Mouse (Mus musculus) midbrain, embryonic 14.5 days (tissue): ENCODE data around the gene Neurl1b. TPM values are rescaled to one million over a fixed set of nuclear protein-coding genes. Genes with fewer than 3 reads are reported as not detected.

ENCODE experiments used
- ATAC-seq: fragments of 200-750 bp; cut with Nextera tagmentation; 2 replicates; pipeline ENCODE4 v1.8.0; 2017; ENCODE audit warnings: moderate number of reproducible peaks, moderate library complexity; ENCODE audit not compliant: low FRiP score, low TSS enrichment
- DNase-seq: peaks from one replicate; pipeline ENCODE4 v3.0.0-alpha.2; 2015
- H3K27ac ChIP-seq: fragments of 300-500 bp; sonication (generic); replicated peaks from 2 replicates; pipeline ENCODE4 v1.5.1; 2014; ENCODE audit warnings: mild to moderate bottlenecking, low read depth, low read length, moderate library complexity
- H3K27me3 ChIP-seq: fragments of 300-500 bp; sonication (generic); 2 replicates; pipeline ENCODE4 v1.6.1; 2014; ENCODE audit warnings: low read length, control low read depth, mixed read lengths; ENCODE audit not compliant: control insufficient read depth, insufficient read depth
- H3K36me3 ChIP-seq: fragments of 300-500 bp; sonication (generic); 2 replicates; pipeline ENCODE4 v1.6.1; 2014; ENCODE audit warnings: low read length, control low read depth; ENCODE audit not compliant: control insufficient read depth, insufficient read depth
- H3K4me1 ChIP-seq: fragments of 300-500 bp; sonication (generic); 2 replicates; pipeline ENCODE4 v1.6.1; 2014; ENCODE audit warnings: mild to moderate bottlenecking, antibody characterized with exemption, low read length, control low read depth; ENCODE audit not compliant: control insufficient read depth, insufficient read depth
- H3K4me2 ChIP-seq: fragments of 300-500 bp; sonication (generic); 2 replicates; pipeline ENCODE4 v1.6.1; 2014; ENCODE audit warnings: mild to moderate bottlenecking, low read length, moderate library complexity
- H3K4me3 ChIP-seq: fragments of 300-500 bp; sonication (generic); replicated peaks from 2 replicates; pipeline ENCODE4 v1.5.1; 2014; ENCODE audit warnings: low read depth, low read length
- H3K9ac ChIP-seq: fragments of 300-500 bp; sonication (generic); replicated peaks from 2 replicates; pipeline ENCODE4 v1.6.1; 2014; ENCODE audit warnings: mild to moderate bottlenecking, low read length, moderate library complexity
- H3K9me3 ChIP-seq: fragments of 300-500 bp; sonication (generic); 2 replicates; pipeline ENCODE4 v1.6.1; 2016; ENCODE audit warnings: low read length, control low read depth, mixed read lengths; ENCODE audit not compliant: control insufficient read depth
- WGBS: fragments of 180-500 bp; shearing (Covaris S2); extraction: QIAGEN DNeasy Blood & Tissue Kit; methylation state at CpG from one replicate; pipeline ENCODE4 v1.1.7; 2014; 5-methylcytosine and 5-hydroxymethylcytosine counted together
- polyA plus RNA-seq: library from polyadenylated mRNA; unstranded; fragments of >200 nt; fragmentation: Nextera tagmentation; extraction: Ambion mirVana; gene quantifications from 2 replicates; pipeline ENCODE4 v1.2.1, GENCODE M21; 2014

Gene Neurl1b
- polyA plus RNA-seq, 1 experiment from 2014 or later, result 1.6 TPM

DNA sequence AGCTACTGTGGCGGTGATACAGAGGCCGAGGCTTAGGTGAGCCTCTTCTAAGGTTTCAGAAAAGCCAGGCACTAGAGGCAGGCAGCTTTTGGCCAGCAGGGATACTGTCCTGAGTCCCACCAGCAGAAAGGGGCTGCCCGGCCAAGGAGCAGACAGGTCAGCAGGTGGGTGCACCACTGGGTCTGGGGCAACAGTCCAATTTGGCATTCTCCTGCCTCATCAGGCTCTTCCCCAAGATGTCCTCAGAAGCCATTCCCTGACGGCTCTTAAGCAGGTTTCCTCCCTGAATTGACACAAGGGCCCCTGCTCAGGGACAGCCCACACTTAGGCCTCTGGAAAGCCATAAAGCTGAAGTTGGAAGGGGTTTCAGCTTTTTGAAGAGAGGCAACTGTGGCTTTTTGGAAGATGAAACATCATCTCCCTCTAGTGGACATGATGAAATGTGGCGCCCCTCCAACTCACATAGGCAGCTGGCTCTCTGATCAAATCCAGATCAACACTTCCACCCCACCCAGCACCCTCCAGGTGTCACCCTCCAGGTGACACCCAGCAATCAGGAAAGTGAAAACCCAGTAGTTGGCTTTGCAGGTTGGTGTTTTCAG is 37.8 kb downstream of the Neurl1b start:
- DNase-seq, result peak; percentile 82
- Histone ChIP-seq H3K4me2 (no peak overlapping the region), H3K9ac (no peak overlapping the region), H3K4me3 (no peak overlapping the region), H3K27me3 (no peaks in the 10 kb centered on the region), H3K9me3 (no peaks in the 10 kb centered on the region), H3K36me3 (no peaks in the 10 kb centered on the region), H3K27ac (no peak overlapping the region), H3K4me1 (no peaks in the 10 kb centered on the region)
- WGBS, result 58% methylated on average over 5 of the region's 5 CpGs
- no peak for ATAC-seq

DNA sequence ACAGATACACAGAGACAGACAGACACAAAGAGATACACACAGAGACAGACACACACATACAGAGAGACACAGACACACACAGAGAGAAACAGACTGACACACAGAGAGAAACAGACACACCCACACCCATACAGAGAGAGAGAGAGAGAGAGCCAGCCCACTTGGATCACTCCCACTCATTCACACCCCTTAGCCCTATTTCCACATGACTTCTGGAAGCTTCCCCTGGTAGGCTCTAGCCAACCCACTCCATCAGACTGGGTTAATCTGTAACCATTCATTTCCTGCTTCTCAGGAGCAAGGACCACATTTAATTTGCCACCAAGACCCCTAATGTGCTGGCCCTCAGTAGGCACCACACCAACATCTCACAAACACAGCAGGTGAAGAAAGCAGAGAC is 42.9 kb downstream of the Neurl1b start:
- DNase-seq (no peak), ATAC-seq (no peak)
- no peaks in the 10 kb centered on the region for H3K27me3 ChIP-seq
- no peak overlapping the region for H3K4me3 ChIP-seq
- no peaks in the 10 kb centered on the region for H3K9me3 ChIP-seq
- H3K9ac ChIP-seq, result no peak overlapping the region
- no peaks in the 10 kb centered on the region for H3K36me3 ChIP-seq
- no peak overlapping the region for H3K27ac ChIP-seq
- no peak overlapping the region for H3K4me2 ChIP-seq
- no peaks in the 10 kb centered on the region for H3K4me1 ChIP-seq

DNA sequence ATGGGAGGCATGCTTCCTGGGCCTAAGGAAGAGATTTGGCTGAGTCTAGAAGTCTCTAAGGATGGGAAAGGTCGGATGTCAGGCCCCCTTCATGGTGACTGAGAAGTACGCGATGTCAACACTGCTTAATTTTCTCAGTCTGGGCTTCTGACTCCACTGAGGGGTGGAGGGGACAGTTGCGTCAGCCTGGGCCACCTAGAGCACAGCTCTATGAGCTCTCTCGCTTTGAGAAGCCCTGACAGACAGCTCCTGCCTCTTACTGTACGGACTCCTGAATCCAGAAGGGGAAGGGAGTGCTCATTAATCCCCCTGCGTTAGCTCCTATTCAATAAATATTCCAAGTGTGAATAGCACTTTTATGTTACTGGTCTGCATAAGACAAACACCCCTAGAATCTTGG is 43.4 kb downstream of the Neurl1b start:
- Histone ChIP-seq H3K36me3 (no peaks in the 10 kb centered on the region), H3K27me3 (no peaks in the 10 kb centered on the region), H3K4me1 (no peaks in the 10 kb centered on the region), H3K4me2 (no peak overlapping the region), H3K27ac (no peak overlapping the region), H3K9ac (no peak overlapping the region), H3K4me3 (no peak overlapping the region), H3K9me3 (no peaks in the 10 kb centered on the region)
- WGBS, result 68% methylated on average over 7 of the region's 7 CpGs
- DNase-seq (no peak), ATAC-seq (no peak)

DNA sequence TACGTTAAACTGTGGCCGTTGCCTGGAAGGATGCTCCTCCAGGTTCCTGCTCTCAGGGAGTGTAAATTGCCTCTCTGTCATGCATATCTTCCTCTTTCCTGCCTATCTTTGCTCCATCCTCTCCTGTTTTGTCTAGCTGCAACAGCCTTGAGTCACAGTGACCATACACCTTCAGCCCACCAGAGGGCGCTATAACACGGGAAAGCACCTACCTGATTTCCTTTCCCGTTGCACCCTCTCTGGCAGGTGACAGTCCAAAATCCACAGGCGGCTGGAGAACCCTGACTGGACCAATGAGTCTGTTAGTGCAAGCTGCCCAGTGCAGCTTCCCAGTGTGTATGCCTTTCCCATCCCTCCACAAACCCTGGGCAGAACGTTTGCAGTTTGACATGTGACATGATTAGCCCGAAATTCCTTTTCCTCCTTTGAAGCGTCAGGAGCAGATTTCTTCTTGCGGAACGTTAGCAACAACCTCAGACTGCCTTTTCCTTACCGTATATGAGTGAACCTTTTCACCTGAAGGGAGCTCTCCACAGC is 48.1 kb downstream of the Neurl1b start:
- no peaks in the 10 kb centered on the region for H3K4me1 ChIP-seq
- 28% methylated on average over 12 of the region's 12 CpGs for WGBS

DNA sequence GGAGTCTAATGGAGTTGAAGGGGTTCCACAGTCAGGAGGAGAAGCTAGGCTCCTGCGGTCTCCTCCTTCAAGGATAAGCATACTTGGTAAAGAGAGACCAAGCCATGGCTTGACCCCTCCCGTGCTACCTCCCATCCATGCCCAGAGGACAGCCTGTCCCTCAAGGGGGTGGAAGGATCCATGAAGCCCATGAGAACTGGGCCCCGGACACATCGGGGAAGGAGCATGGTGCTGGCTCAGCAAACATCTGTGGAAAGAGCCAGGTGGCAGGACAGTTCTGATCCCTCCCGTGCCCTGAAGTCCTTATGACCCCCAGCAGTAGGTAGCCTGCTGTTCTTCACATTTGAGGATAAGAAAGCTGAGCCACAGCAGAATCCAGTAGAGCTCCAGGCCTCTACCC is 48.8 kb downstream of the Neurl1b start:
- DNase-seq (no peak), ATAC-seq (no peak)
- H3K9ac ChIP-seq, result no peak overlapping the region
- H3K9me3 ChIP-seq, result no peaks in the 10 kb centered on the region
- no peak overlapping the region for H3K4me3 ChIP-seq
- 91% methylated on average over 5 of the region's 5 CpGs for WGBS
- H3K27ac ChIP-seq, result no peak overlapping the region
- H3K4me1 ChIP-seq, result no peaks in the 10 kb centered on the region
- H3K27me3 ChIP-seq, result no peaks in the 10 kb centered on the region
- no peaks in the 10 kb centered on the region for H3K36me3 ChIP-seq
- H3K4me2 ChIP-seq, result no peak overlapping the region

More for the DNA sequence above, 48.1 kb downstream of the Neurl1b start:
- ATAC-seq, result no peak
- Histone ChIP-seq H3K27ac (no peak overlapping the region), H3K4me2 (0 out of 2 replicates have a peak overlapping the region, but pooled peaks have one; percentile 10), H3K36me3 (no peaks in the 10 kb centered on the region), H3K4me3 (no peak overlapping the region), H3K9me3 (no peaks in the 10 kb centered on the region), H3K9ac (no peak overlapping the region; the same call in 1 of the 2 replicates), H3K27me3 (no peaks in the 10 kb centered on the region)
- peak; percentile 88 for DNase-seq

DNA sequence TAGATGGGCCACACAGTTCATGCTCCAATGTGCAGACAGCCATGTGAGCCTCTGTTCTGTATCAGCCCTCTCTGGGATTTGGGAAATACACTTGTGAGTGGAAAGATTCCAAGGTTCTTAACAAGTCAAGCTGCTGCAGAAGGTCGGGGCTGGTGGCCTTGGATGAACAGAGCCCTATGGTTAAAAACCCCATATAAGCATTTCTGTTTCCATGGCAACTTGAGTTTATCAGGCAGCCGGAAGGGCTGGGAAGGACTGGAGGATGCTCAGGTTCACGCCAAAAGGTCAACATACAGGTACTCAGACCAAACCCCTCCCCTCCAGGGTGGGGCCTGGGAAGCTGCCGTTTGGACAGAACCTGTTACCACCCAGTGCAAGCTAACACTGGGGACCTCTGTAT is 49.4 kb downstream of the Neurl1b start:
- ATAC-seq, result no peak
- Histone ChIP-seq H3K9me3 (no peaks in the 10 kb centered on the region), H3K36me3 (no peaks in the 10 kb centered on the region), H3K4me2 (no peak overlapping the region), H3K27me3 (no peaks in the 10 kb centered on the region), H3K9ac (no peak overlapping the region), H3K4me3 (no peak overlapping the region), H3K27ac (no peak overlapping the region), H3K4me1 (no peaks in the 10 kb centered on the region)
- WGBS, result 48% methylated on average over 4 of the region's 4 CpGs
- DNase-seq, result no peak

DNA sequence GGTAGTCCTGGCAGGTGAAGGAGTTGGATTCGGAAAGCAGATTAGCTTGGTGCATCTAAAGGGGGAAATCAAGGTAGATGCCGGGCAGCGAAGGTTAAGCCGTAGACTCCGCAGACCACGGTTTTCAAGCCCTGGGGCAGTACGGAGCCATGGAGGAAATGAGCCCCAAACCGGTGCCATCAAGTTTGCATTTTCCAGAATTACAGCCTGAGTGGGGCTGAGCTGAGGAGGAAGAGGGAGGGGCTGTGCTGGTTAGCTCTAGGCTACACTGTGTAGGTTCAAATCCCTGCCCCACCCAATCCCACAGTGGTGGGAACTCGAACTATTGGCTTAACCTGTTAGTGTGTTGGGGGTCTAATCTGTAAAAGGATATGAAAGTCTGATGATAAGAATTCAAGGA is 49.9 kb downstream of the Neurl1b start:
- Histone ChIP-seq H3K36me3 (no peaks in the 10 kb centered on the region), H3K27ac (no peak overlapping the region), H3K9me3 (no peaks in the 10 kb centered on the region), H3K4me2 (no peak overlapping the region), H3K4me3 (no peak overlapping the region), H3K9ac (no peak overlapping the region), H3K4me1 (no peaks in the 10 kb centered on the region), H3K27me3 (no peaks in the 10 kb centered on the region)
- no peak for ATAC-seq
- 80% methylated on average over 9 of the region's 9 CpGs for WGBS
- DNase-seq, result no peak

DNA sequence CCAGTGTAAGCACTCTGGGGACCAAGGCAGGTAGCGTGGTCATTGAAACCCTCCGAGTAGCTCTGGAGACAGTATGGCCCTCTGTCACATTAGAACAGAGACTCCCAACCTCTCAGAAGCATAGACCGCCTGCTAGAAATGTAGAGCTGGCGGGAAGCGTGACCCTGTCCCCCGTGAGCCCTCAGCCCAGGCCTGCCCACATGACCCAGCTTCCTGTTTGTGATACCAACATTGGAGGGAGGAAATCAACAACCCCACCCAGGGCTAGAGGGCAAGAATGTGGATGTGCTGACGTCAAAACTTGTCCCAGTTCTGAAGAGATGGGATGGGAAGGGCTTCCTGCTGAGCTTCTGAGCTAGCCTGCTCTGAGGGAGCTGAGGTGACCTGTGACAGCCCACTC is 50.3 kb downstream of the Neurl1b start:
- no peak for ATAC-seq
- 77% methylated on average over 7 of the region's 7 CpGs for WGBS
- Histone ChIP-seq H3K4me1 (no peaks in the 10 kb centered on the region), H3K27ac (no peak overlapping the region), H3K4me2 (no peak overlapping the region), H3K27me3 (no peaks in the 10 kb centered on the region), H3K9me3 (no peaks in the 10 kb centered on the region), H3K36me3 (no peaks in the 10 kb centered on the region), H3K9ac (no peak overlapping the region), H3K4me3 (no peak overlapping the region)
- no peak for DNase-seq

DNA sequence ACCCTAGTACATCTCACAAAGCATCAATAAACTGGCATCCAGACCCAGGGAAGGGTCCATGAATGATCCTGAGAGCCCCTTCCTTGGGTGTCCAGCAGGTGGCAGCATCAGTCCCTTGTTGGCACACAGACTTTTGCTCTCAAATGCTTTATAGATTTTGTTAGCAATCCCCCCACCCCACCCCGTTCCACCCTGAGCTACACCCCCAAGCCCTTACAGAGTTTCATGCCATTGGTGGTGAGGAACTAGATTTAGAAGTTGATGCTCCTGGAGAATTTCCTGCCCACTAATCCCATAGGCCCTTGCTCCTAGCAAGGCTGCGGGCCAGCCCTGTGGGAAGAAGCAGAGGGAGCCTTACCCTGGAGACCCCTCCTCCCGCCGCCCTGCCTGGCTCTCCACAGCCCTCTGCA is 52.1 kb downstream of the Neurl1b start:
- H3K4me3 ChIP-seq, result no peak overlapping the region
- no peaks in the 10 kb centered on the region for H3K4me1 ChIP-seq
- no peak overlapping the region for H3K27ac ChIP-seq
- no peak overlapping the region for H3K9ac ChIP-seq
- peak; percentile 17; the same call in 1 of the 2 replicates for ATAC-seq
- no peaks in the 10 kb centered on the region for H3K27me3 ChIP-seq
- no peaks in the 10 kb centered on the region for H3K36me3 ChIP-seq
- DNase-seq, result peak; percentile 92
- H3K4me2 ChIP-seq, result 0 out of 2 replicates have a peak overlapping the region, but pooled peaks have one; percentile 12
- H3K9me3 ChIP-seq, result no peaks in the 10 kb centered on the region
- 7% methylated on average over 4 of the region's 4 CpGs for WGBS
